Mouse (Mus musculus): ENCODE results near the gene Plekha7. TPM values are rescaled to one million over a fixed set of nuclear protein-coding genes. Genes with fewer than 3 reads are reported as not detected.

Plekha7 gene
- polyA plus RNA-seq, 1 experiment from 2014 or later, result 9.2 TPM

- Histone ChIP-seq H3K4me3 (ENCODE audit: low read depth, low read length) (no peak overlapping the region), H3K9ac (ENCODE audit: low read depth, low read length) (no peak overlapping the region), H3K36me3 (ENCODE audit: control insufficient read depth, insufficient read depth, low read length) (peaks cover 40% of the 10 kb centered on the region), H3K4me1 (ENCODE audit: control insufficient read depth, insufficient read depth, low read length) (peaks cover 5% of the 10 kb centered on the region), H3K9me3 (ENCODE audit: control insufficient read depth, low read length) (no peaks in the 10 kb centered on the region), H3K27me3 (replicated peaks; ENCODE audit: control insufficient read depth, insufficient read depth, low read length) (no peaks in the 10 kb centered on the region), H3K27ac (replicated peaks; ENCODE audit: low read depth, low read length) (no peak overlapping the region), H3K4me2 (ENCODE audit: low read depth, low read length) (no peak overlapping the region)
- no peak for ATAC-seq (ENCODE audit: low read depth)
- 84% methylated on average over 5 of the region's 5 CpGs for WGBS
- no peak for DNase-seq (ENCODE audit: low spot score)
These were observed 19.7 kb upstream of the Plekha7 start for GRCm38 (mm10) chr7:116327901-116328300.

GRCm38 (mm10) chr7:116323331-116323964 is 15.3 kb upstream of the Plekha7 start:
- no peak overlapping the region for H3K9ac ChIP-seq (ENCODE audit: low read depth, low read length)
- WGBS, result 28% methylated on average over 10 of the region's 10 CpGs
- no peaks in the 10 kb centered on the region for H3K9me3 ChIP-seq (ENCODE audit: control insufficient read depth, low read length)
- peak; percentile 82 for DNase-seq (ENCODE audit: low spot score)
- H3K36me3 ChIP-seq (ENCODE audit: control insufficient read depth, insufficient read depth, low read length), result no peaks in the 10 kb centered on the region
- H3K4me2 ChIP-seq (ENCODE audit: low read depth, low read length), result no peak overlapping the region
- no peak overlapping the region for H3K27ac ChIP-seq (replicated peaks; ENCODE audit: low read depth, low read length)
- ATAC-seq (ENCODE audit: low read depth), result peak; percentile 45; the same call in 1 of the 2 replicates
- H3K4me1 ChIP-seq (ENCODE audit: control insufficient read depth, insufficient read depth, low read length), result no peaks in the 10 kb centered on the region
- H3K4me3 ChIP-seq (ENCODE audit: low read depth, low read length), result no peak overlapping the region
- H3K27me3 ChIP-seq (replicated peaks; ENCODE audit: control insufficient read depth, insufficient read depth, low read length), result no peaks in the 10 kb centered on the region

GRCm38 (mm10) chr7:116309456-116309855 is 1.3 kb upstream of the Plekha7 start:
- no peak overlapping the region for H3K27ac ChIP-seq (replicated peaks; ENCODE audit: low read depth, low read length)
- H3K4me1 ChIP-seq (ENCODE audit: control insufficient read depth, insufficient read depth, low read length), result peaks cover 3% of the 10 kb centered on the region; the same call in 1 of the 2 replicates
- no peak overlapping the region; the same call in 1 of the 2 replicates for H3K4me3 ChIP-seq (ENCODE audit: low read depth, low read length)
- ATAC-seq (ENCODE audit: low read depth) (no peak), DNase-seq (ENCODE audit: low spot score) (no peak)
- H3K36me3 ChIP-seq (ENCODE audit: control insufficient read depth, insufficient read depth, low read length), result no peaks in the 10 kb centered on the region
- H3K9ac ChIP-seq (ENCODE audit: low read depth, low read length), result no peak overlapping the region
- 18% methylated on average over 9 of the region's 9 CpGs for WGBS
- peak overlapping the region; percentile 33; the same call in 1 of the 2 replicates for H3K4me2 ChIP-seq (ENCODE audit: low read depth, low read length)
- H3K9me3 ChIP-seq (ENCODE audit: control insufficient read depth, low read length), result no peaks in the 10 kb centered on the region
- H3K27me3 ChIP-seq (replicated peaks; ENCODE audit: control insufficient read depth, insufficient read depth, low read length), result peaks cover 35% of the 10 kb centered on the region

GRCm38 (mm10) chr7:116308632-116308991 is 436 bp upstream of the Plekha7 start:
- Histone ChIP-seq H3K4me1 (ENCODE audit: control insufficient read depth, insufficient read depth, low read length) (peaks cover 3% of the 10 kb centered on the region; the same call in 1 of the 2 replicates), H3K4me3 (ENCODE audit: low read depth, low read length) (peak overlapping the region; percentile 64), H3K9ac (ENCODE audit: low read depth, low read length) (0 out of 2 replicates have a peak overlapping the region, but pooled peaks have one; percentile 37), H3K9me3 (ENCODE audit: control insufficient read depth, low read length) (no peaks in the 10 kb centered on the region), H3K36me3 (ENCODE audit: control insufficient read depth, insufficient read depth, low read length) (no peaks in the 10 kb centered on the region), H3K4me2 (ENCODE audit: low read depth, low read length) (peak overlapping the region; percentile 100), H3K27me3 (replicated peaks; ENCODE audit: control insufficient read depth, insufficient read depth, low read length) (peaks cover 35% of the 10 kb centered on the region), H3K27ac (replicated peaks; ENCODE audit: low read depth, low read length) (no peak overlapping the region)
- ATAC-seq (ENCODE audit: low read depth), result 0 out of 2 replicates have a peak, but pooled peaks have one; percentile 27
- 2% methylated on average over 13 of the region's 16 CpGs for WGBS
- DNase-seq (ENCODE audit: low spot score), result no peak

GRCm38 (mm10) chr7:116307099-116307870 is 891 bp downstream of the Plekha7 start:
- ATAC-seq (ENCODE audit: low read depth), result peak; percentile 88
- DNase-seq (ENCODE audit: low spot score), result peak; percentile 85
- peaks cover 3% of the 10 kb centered on the region; the same call in 1 of the 2 replicates for H3K4me1 ChIP-seq (ENCODE audit: control insufficient read depth, insufficient read depth, low read length)
- peak overlapping the region; percentile 64 for H3K4me3 ChIP-seq (ENCODE audit: low read depth, low read length)
- H3K4me2 ChIP-seq (ENCODE audit: low read depth, low read length), result peak overlapping the region; percentile 100
- H3K9me3 ChIP-seq (ENCODE audit: control insufficient read depth, low read length), result no peaks in the 10 kb centered on the region
- H3K9ac ChIP-seq (ENCODE audit: low read depth, low read length), result peak overlapping the region; percentile 57
- no peak overlapping the region for H3K27ac ChIP-seq (replicated peaks; ENCODE audit: low read depth, low read length)
- no peaks in the 10 kb centered on the region for H3K36me3 ChIP-seq (ENCODE audit: control insufficient read depth, insufficient read depth, low read length)
- WGBS, result under 1% methylated on average over 19 of the region's 63 CpGs
- peaks cover 35% of the 10 kb centered on the region for H3K27me3 ChIP-seq (replicated peaks; ENCODE audit: control insufficient read depth, insufficient read depth, low read length)

- no peak for DNase-seq (ENCODE audit: low spot score)
- Histone ChIP-seq H3K27me3 (replicated peaks; ENCODE audit: control insufficient read depth, insufficient read depth, low read length) (peaks cover 35% of the 10 kb centered on the region), H3K9me3 (ENCODE audit: control insufficient read depth, low read length) (no peaks in the 10 kb centered on the region), H3K36me3 (ENCODE audit: control insufficient read depth, insufficient read depth, low read length) (no peaks in the 10 kb centered on the region), H3K27ac (replicated peaks; ENCODE audit: low read depth, low read length) (no peak overlapping the region), H3K9ac (ENCODE audit: low read depth, low read length) (no peak overlapping the region), H3K4me3 (ENCODE audit: low read depth, low read length) (peak overlapping the region; percentile 64), H3K4me2 (ENCODE audit: low read depth, low read length) (peak overlapping the region; percentile 100), H3K4me1 (ENCODE audit: control insufficient read depth, insufficient read depth, low read length) (peaks cover 3% of the 10 kb centered on the region; the same call in 1 of the 2 replicates)
- WGBS, result 16% methylated on average over 5 of the region's 5 CpGs
- ATAC-seq (ENCODE audit: low read depth), result no peak
These were observed 1.6 kb downstream of the Plekha7 start for GRCm38 (mm10) chr7:116306601-116307000.

GRCm38 (mm10) chr7:116301661-116302311 is 6.4 kb downstream of the Plekha7 start:
- Histone ChIP-seq H3K4me2 (ENCODE audit: low read depth, low read length) (no peak overlapping the region), H3K9ac (ENCODE audit: low read depth, low read length) (no peak overlapping the region), H3K27me3 (replicated peaks; ENCODE audit: control insufficient read depth, insufficient read depth, low read length) (peaks cover 18% of the 10 kb centered on the region), H3K36me3 (ENCODE audit: control insufficient read depth, insufficient read depth, low read length) (no peaks in the 10 kb centered on the region), H3K9me3 (ENCODE audit: control insufficient read depth, low read length) (no peaks in the 10 kb centered on the region), H3K4me1 (ENCODE audit: control insufficient read depth, insufficient read depth, low read length) (no peaks in the 10 kb centered on the region), H3K27ac (replicated peaks; ENCODE audit: low read depth, low read length) (no peak overlapping the region), H3K4me3 (ENCODE audit: low read depth, low read length) (no peak overlapping the region)
- WGBS, result 90% methylated on average over 5 of the region's 5 CpGs
- ATAC-seq (ENCODE audit: low read depth) (no peak), DNase-seq (ENCODE audit: low spot score) (no peak)

GRCm38 (mm10) chr7:116301144-116301543 is 7.0 kb downstream of the Plekha7 start:
- H3K9ac ChIP-seq (ENCODE audit: low read depth, low read length), result no peak overlapping the region
- 79% methylated on average over 4 of the region's 4 CpGs for WGBS
- no peaks in the 10 kb centered on the region for H3K4me1 ChIP-seq (ENCODE audit: control insufficient read depth, insufficient read depth, low read length)
- 0 out of 2 replicates have a peak, but pooled peaks cover 11% of the 10 kb centered on the region for H3K27me3 ChIP-seq (replicated peaks; ENCODE audit: control insufficient read depth, insufficient read depth, low read length)
- DNase-seq (ENCODE audit: low spot score), result no peak
- H3K9me3 ChIP-seq (ENCODE audit: control insufficient read depth, low read length), result no peaks in the 10 kb centered on the region
- H3K36me3 ChIP-seq (ENCODE audit: control insufficient read depth, insufficient read depth, low read length), result no peaks in the 10 kb centered on the region
- no peak overlapping the region for H3K4me3 ChIP-seq (ENCODE audit: low read depth, low read length)
- no peak overlapping the region for H3K27ac ChIP-seq (replicated peaks; ENCODE audit: low read depth, low read length)
- no peak overlapping the region for H3K4me2 ChIP-seq (ENCODE audit: low read depth, low read length)
- ATAC-seq (ENCODE audit: low read depth), result no peak
